Mouse (Mus musculus) lung, embryonic 14.5 days (tissue): ENCODE measurements around the gene Hspd1. TPM values are rescaled to one million over a fixed set of nuclear protein-coding genes. Genes with fewer than 3 reads are reported as not detected.
A peak's percentile ranks its signal among the peaks of the same experiment; 100 is the strongest.

ENCODE experiments used
- ATAC-seq: fragments of 200-750 bp; cut with Nextera tagmentation; 2 replicates; pipeline ENCODE4 v1.8.0; 2017; ENCODE audit warnings: mild to moderate bottlenecking, moderate TSS enrichment, moderate library complexity; ENCODE audit not compliant: insufficient read depth
- DNase-seq: peaks from one replicate; pipeline ENCODE4 v3.0.0-alpha.2; 2015
- H3K27ac ChIP-seq: fragments of 300-500 bp; sonication (generic); 2 replicates; pipeline ENCODE4 v1.5.1; 2014; ENCODE audit warnings: low read depth, mild to moderate bottlenecking, moderate library complexity
- H3K27me3 ChIP-seq: fragments of 300-500 bp; sonication (generic); 2 replicates; pipeline ENCODE4 v1.6.1; 2014; ENCODE audit warnings: low read length, control low read depth; ENCODE audit not compliant: insufficient read depth
- H3K36me3 ChIP-seq: fragments of 300-500 bp; sonication (generic); 2 replicates; pipeline ENCODE4 v1.6.1; 2014; ENCODE audit warnings: control low read depth; ENCODE audit not compliant: insufficient read depth
- H3K4me1 ChIP-seq: fragments of 300-500 bp; sonication (generic); 2 replicates; pipeline ENCODE4 v1.6.1; 2014; ENCODE audit warnings: antibody characterized with exemption, control low read depth; ENCODE audit not compliant: insufficient read depth
- H3K4me2 ChIP-seq: fragments of 300-500 bp; sonication (generic); 2 replicates; pipeline ENCODE4 v1.6.1; 2014; ENCODE audit warnings: mild to moderate bottlenecking
- H3K4me3 ChIP-seq: fragments of 300-500 bp; sonication (generic); 2 replicates; pipeline ENCODE4 v1.5.1; 2014; ENCODE audit warnings: low read depth, low read length
- H3K9ac ChIP-seq: fragments of 300-500 bp; sonication (generic); 2 replicates; pipeline ENCODE4 v1.6.1; 2014
- H3K9me3 ChIP-seq: fragments of 300-500 bp; sonication (generic); 2 replicates; pipeline ENCODE4 v1.6.1; 2016; ENCODE audit warnings: low read depth, low read length, control low read depth
- CTCF ChIP-seq: IDR thresholded peaks from 2 replicates; pipeline ENCODE4 v1.5.1; 2016; ENCODE audit warnings: antibody characterized with exemption, low read depth
- WGBS: fragments of 180-500 bp; shearing (Covaris S2); extraction: QIAGEN DNeasy Blood & Tissue Kit; methylation state at CpG from one replicate; pipeline ENCODE4 v1.1.7; 2014; 5-methylcytosine and 5-hydroxymethylcytosine counted together
- polyA plus RNA-seq: library from polyadenylated mRNA; unstranded; fragments of >200 nt; fragmentation: Nextera tagmentation; extraction: Ambion mirVana; gene quantifications from 2 replicates; pipeline ENCODE4 v1.2.1, GENCODE M21; 2014

The Hspd1 gene
- polyA plus RNA-seq, 1 experiment from 2014 or later = 315 TPM

- 85% methylated on average over 4 of the region's 4 CpGs for WGBS
- TF ChIP-seq CTCF = no peak
- H3K36me3 ChIP-seq = no peaks in the 10 kb centered on the region
- peaks cover 3% of the 10 kb centered on the region; the same call in 1 of the 2 replicates for H3K9me3 ChIP-seq
- H3K4me2 ChIP-seq = no peak overlapping the region
- H3K4me3 ChIP-seq = no peak overlapping the region
- no peaks in the 10 kb centered on the region for H3K27me3 ChIP-seq
- H3K9ac ChIP-seq = no peak overlapping the region
- no peak for ATAC-seq
- no peak overlapping the region for H3K27ac ChIP-seq
- H3K4me1 ChIP-seq = no peaks in the 10 kb centered on the region
- no peak for DNase-seq
These were observed 46.4 kb downstream of the Hspd1 start for GRCm38 (mm10) chr1:55041691-55042090.

GRCm38 (mm10) chr1:55039944-55040343 is 48.1 kb downstream of the Hspd1 start:
- Histone ChIP-seq H3K4me2 (no peak overlapping the region), H3K9ac (no peak overlapping the region), H3K4me1 (no peaks in the 10 kb centered on the region), H3K9me3 (peaks cover 3% of the 10 kb centered on the region; the same call in 1 of the 2 replicates), H3K27me3 (no peaks in the 10 kb centered on the region), H3K4me3 (no peak overlapping the region), H3K27ac (no peak overlapping the region), H3K36me3 (no peaks in the 10 kb centered on the region)
- no peak for DNase-seq
- whole genome bisulfite sequencing = 85% methylated on average over 1 of the region's 1 CpGs
- TF ChIP-seq CTCF = no peak
- no peak for ATAC-seq

- Histone ChIP-seq H3K4me1 (no peaks in the 10 kb centered on the region), H3K9me3 (no peaks in the 10 kb centered on the region), H3K27ac (no peak overlapping the region), H3K36me3 (no peaks in the 10 kb centered on the region), H3K9ac (no peak overlapping the region), H3K4me3 (no peak overlapping the region), H3K4me2 (no peak overlapping the region), H3K27me3 (no peaks in the 10 kb centered on the region)
- ATAC-seq (no peak), DNase-seq (no peak)
- TF ChIP-seq CTCF = no peak
These were observed 56.8 kb downstream of the Hspd1 start for GRCm38 (mm10) chr1:55031026-55031779.

- Histone ChIP-seq H3K36me3 (no peaks in the 10 kb centered on the region), H3K27me3 (no peaks in the 10 kb centered on the region), H3K9me3 (no peaks in the 10 kb centered on the region), H3K4me1 (peaks cover 5% of the 10 kb centered on the region; the same call in 1 of the 2 replicates), H3K9ac (no peak overlapping the region), H3K4me2 (no peak overlapping the region), H3K27ac (no peak overlapping the region), H3K4me3 (no peak overlapping the region)
- 68% methylated on average over 4 of the region's 4 CpGs for WGBS
- DNase-seq (no peak), ATAC-seq (no peak)
- no peak for TF ChIP-seq CTCF
These were observed 58.6 kb downstream of the Hspd1 start for GRCm38 (mm10) chr1:55029446-55029845.

- Histone ChIP-seq H3K4me1 (peaks cover 5% of the 10 kb centered on the region; the same call in 1 of the 2 replicates), H3K9ac (no peak overlapping the region), H3K4me3 (no peak overlapping the region), H3K27me3 (no peaks in the 10 kb centered on the region), H3K4me2 (no peak overlapping the region), H3K27ac (no peak overlapping the region), H3K9me3 (no peaks in the 10 kb centered on the region), H3K36me3 (no peaks in the 10 kb centered on the region)
- no peak for ATAC-seq
- TF ChIP-seq CTCF = no peak
- DNase-seq = peak; percentile 13
- WGBS = 74% methylated on average over 11 of the region's 11 CpGs
These were observed 59.4 kb downstream of the Hspd1 start for GRCm38 (mm10) chr1:55028512-55029249.

- Histone ChIP-seq H3K27me3 (no peaks in the 10 kb centered on the region), H3K4me1 (peaks cover 5% of the 10 kb centered on the region; the same call in 1 of the 2 replicates), H3K9ac (peak overlapping the region; percentile 99; the same call in 1 of the 2 replicates), H3K27ac (no peak overlapping the region), H3K4me2 (peak overlapping the region; percentile 82), H3K36me3 (no peaks in the 10 kb centered on the region), H3K9me3 (no peaks in the 10 kb centered on the region), H3K4me3 (peak overlapping the region; percentile 98)
- 83% methylated on average over 1 of the region's 1 CpGs for WGBS
- TF ChIP-seq CTCF = no peak
- DNase-seq (no peak), ATAC-seq (no peak)
These were observed 60.1 kb downstream of the Hspd1 start for GRCm38 (mm10) chr1:55027966-55028365.

Other genes with a start within 250 kb of the Hspd1 start
- 18.3 and 22.2 TPM in 2 replicates for gene Ankrd44, start 161.9 kb downstream of the Hspd1 start, polyA plus RNA-seq
- 313 and 342 TPM in 2 replicates for gene Sf3b1, start 60.8 kb downstream of the Hspd1 start, polyA plus RNA-seq
- 21.1 and 22.9 TPM in 2 replicates for gene Coq10b, start 35.5 kb downstream of the Hspd1 start, polyA plus RNA-seq
- 435 and 439 TPM in 2 replicates for gene Hspe1, start 111 bp downstream of the Hspd1 start, polyA plus RNA-seq
- 141 TPM in 2 replicates for gene Mob4, start 43.0 kb upstream of the Hspd1 start, polyA plus RNA-seq
- gene Rftn2, start 138.5 kb upstream of the Hspd1 start, polyA plus RNA-seq = 12.1 and 12.6 TPM in 2 replicates
- gene Mars2, start 148.9 kb upstream of the Hspd1 start, polyA plus RNA-seq = 2.9 and 3.3 TPM in 2 replicates